Mouse (Mus musculus) thymus, adult 2 months (tissue): ENCODE results near the gene Smarcd3.

Experiments used
- CTCF ChIP-seq: fragments of 200-500 bp; IDR thresholded peaks from 2 replicates; pipeline ENCODE4 v1.5.1; 2012; ENCODE audit warnings: mild to moderate bottlenecking, control low read depth, low read length, moderate library complexity, borderline replicate concordance; ENCODE audit not compliant: control insufficient read depth, poor library complexity, insufficient read depth; ENCODE audit errors: extremely low read depth
- POLR2A ChIP-seq: fragments of 200-500 bp; IDR thresholded peaks from 2 replicates; pipeline ENCODE4 v1.6.1; 2012; ENCODE audit warnings: mild to moderate bottlenecking, low read length, control low read depth, moderate library complexity; ENCODE audit not compliant: control insufficient read depth, poor library complexity, insufficient read depth; ENCODE audit errors: extremely low read depth

GRCm38 (mm10) chr5:24577183-24577929 is 46.9 kb downstream of the Smarcd3 start, which contains the start of gene Abcf2:
- TF ChIP-seq POLR2A, result peak; percentile 85
- 0 out of 2 replicates have a peak, but pooled peaks have one; percentile 58 for TF ChIP-seq CTCF
